Mouse (Mus musculus): Measurements from ENCODE around the gene Mark1.

DNA sequence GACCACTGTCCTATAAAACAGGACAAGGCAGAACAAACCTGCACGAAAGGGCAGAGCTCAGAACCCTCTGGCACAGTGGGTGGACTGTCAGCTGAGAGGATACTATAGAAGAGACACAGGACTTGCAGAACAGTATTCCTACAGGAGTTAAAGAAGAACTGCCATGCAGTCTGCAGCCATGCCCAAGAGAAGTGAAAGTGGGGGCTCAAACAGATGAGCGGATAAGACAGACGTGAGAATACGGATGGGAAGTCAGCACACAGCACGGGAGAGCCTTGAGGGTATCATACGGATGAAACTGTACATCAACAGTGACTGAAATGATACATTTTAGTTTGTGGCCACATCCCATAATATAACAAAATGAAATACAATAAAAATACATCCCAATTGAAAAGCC is 68.3 kb downstream of the Mark1 start:
- TF ChIP-seq CTCF (IDR thresholded peaks at IDR 0.05; ENCODE audit: low read depth, low read length) = no peak
- TF ChIP-seq GATA1 (IDR thresholded peaks at IDR 0.05; ENCODE audit: borderline replicate concordance, low read length) = no peak
- TF ChIP-seq TAL1 (conservative IDR thresholded peaks at IDR 0.05; ENCODE audit: low read depth, low read length) = no peak

Measured in G1E (cell line).